Mouse (Mus musculus) brain, adult 2 months (tissue): ENCODE data around the gene Gm20425.

Experiments
- DNase-seq: peaks from one replicate; pipeline ENCODE4 v3.0.0; 2011; ENCODE audit warnings: low read depth, low spot score

Gene Gm20425

GRCm38 (mm10) chr9:103154568-103154967, 75.5 kb downstream of the Gm20425 start:
- no peak for DNase-seq

GRCm38 (mm10) chr9:103153286-103153685, 76.8 kb downstream of the Gm20425 start:
- DNase-seq: peak; percentile 59

GRCm38 (mm10) chr9:103149074-103149799, 80.9 kb downstream of the Gm20425 start:
- DNase-seq: peak; percentile 68

- DNase-seq: no peak
These were observed 83.0 kb downstream of the Gm20425 start for GRCm38 (mm10) chr9:103147103-103147502.

GRCm38 (mm10) chr9:103146703-103147102, 83.4 kb downstream of the Gm20425 start:
- DNase-seq: peak; percentile 83

- peak; percentile 36 for DNase-seq
These were observed 83.8 kb downstream of the Gm20425 start for GRCm38 (mm10) chr9:103146257-103146656.

- peak; percentile 49 for DNase-seq
These were observed 84.8 kb downstream of the Gm20425 start for GRCm38 (mm10) chr9:103145351-103145750.

- DNase-seq: no peak
These were observed 86.2 kb downstream of the Gm20425 start for GRCm38 (mm10) chr9:103143881-103144280.

GRCm38 (mm10) chr9:103141266-103141665, 88.8 kb downstream of the Gm20425 start:
- peak; percentile 59 for DNase-seq

- no peak for DNase-seq
These were observed 89.7 kb downstream of the Gm20425 start for GRCm38 (mm10) chr9:103140384-103140783.
